Mouse (Mus musculus): ENCODE measurements around the gene Arhgap20.

DNA sequence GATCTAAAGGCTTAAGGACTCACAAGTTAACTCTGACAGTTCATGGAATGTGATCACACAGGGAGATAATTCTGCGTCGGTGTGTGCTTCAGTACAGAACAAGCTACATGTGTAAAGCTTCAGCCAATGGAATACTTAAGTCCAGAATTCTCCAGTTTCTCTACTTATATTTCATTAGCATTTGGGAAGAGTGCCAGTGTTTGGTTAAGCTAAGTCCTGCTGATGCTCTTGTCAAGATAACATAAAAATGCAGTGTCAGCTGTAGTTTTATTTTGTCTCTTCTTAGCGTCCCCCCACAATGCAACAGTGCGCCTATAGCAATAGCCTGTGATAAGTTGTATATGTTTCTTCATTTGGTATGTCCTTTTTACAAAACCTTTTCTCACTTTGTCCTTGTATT is 15.0 kb upstream of the Arhgap20 start:
- TF ChIP-seq CTCF (IDR thresholded peaks at IDR 0.05; ENCODE audit: low read depth) (no peak), EP300 (IDR thresholded peaks at IDR 0.05; ENCODE audit: low read depth) (no peak)
